Mouse (Mus musculus): ENCODE data around the gene Gpr171.

Gene Gpr171

GRCm38 (mm10) chr3:59059022-59059541, 42.5 kb downstream of the Gpr171 start:
- peak; percentile 70 for DNase-seq (ENCODE audit: extremely low spot score, low read depth, low spot score)

- no peak for DNase-seq (ENCODE audit: extremely low spot score, low read depth, low spot score)
Measured at GRCm38 (mm10) chr3:59054834-59055535, 46.6 kb downstream of the Gpr171 start.
